Mouse (Mus musculus) G1E (cell line): Measurements from ENCODE around the gene Plxnd1.

ENCODE experiments used
- CTCF ChIP-seq: IDR thresholded peaks from 2 replicates; pipeline ENCODE4 v1.5.1; 2012; ENCODE audit warnings: low read depth, low read length, inconsistent platforms, mixed read lengths
- GATA1 ChIP-seq: IDR thresholded peaks from 2 replicates; pipeline ENCODE4 v1.6.1; 2012; ENCODE audit warnings: borderline replicate concordance, low read length, inconsistent platforms, mixed read lengths
- TAL1 ChIP-seq: conservative IDR thresholded peaks from 2 replicates; pipeline ENCODE4 v1.6.1; 2012; ENCODE audit warnings: low read depth, low read length, inconsistent platforms, mixed read lengths

DNA sequence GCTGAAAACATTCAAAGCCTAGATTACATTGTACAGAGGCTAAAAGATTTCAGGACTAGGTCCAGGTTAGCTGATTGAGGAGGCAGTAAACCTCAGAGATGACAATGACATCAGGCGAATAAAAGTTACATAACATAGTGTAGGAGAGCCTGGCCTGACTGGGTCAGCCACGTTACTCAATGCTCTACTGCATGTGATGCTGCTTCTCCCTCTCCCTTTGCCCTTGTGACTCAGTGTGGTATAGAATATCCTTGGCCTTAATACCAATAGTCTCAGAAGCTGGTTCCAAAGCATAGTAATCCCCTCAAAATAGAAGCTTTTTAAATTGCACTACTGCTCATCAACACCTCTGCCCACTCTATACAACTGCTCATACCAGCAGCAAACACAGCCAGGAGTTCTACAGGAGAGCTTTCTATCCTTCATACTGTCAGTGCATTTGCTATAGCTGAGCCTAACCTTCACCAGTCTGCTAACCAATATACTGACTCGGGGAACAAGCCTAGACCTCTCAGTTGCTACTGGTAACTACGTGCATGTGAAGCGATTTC lies 42.6 kb upstream of the Plxnd1 start:
- no peak for TF ChIP-seq CTCF
- no peak for TF ChIP-seq GATA1
- no peak for TF ChIP-seq TAL1
